Mouse (Mus musculus): ENCODE measurements around the gene Ccer2.

Gene Ccer2

DNA sequence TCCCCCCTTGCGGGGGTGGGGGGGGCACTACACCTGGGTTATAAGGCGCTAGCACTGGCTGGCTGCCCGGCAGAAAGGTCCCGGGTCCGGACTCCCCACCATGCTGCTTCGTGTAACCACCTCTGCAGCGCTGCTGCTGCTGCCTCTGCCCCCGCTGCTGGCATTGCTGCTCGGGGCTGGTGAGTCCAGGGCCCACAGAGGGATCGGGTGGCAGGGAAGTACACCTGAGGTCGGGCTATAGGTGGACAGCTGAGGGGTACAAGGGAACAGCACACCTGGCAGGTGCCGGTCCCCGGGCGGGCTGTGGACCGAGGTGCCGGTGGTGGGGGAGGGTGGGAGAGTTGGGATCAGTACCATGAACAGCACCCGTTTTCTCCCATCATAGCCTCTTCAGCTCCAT, at the start of gene Ccer2:
Gene Ccer2 (plus strand): TSS at position 96 of the 400 bp plus-strand sequence.
- DNase-seq (ENCODE audit: low read depth): no peak

DNA sequence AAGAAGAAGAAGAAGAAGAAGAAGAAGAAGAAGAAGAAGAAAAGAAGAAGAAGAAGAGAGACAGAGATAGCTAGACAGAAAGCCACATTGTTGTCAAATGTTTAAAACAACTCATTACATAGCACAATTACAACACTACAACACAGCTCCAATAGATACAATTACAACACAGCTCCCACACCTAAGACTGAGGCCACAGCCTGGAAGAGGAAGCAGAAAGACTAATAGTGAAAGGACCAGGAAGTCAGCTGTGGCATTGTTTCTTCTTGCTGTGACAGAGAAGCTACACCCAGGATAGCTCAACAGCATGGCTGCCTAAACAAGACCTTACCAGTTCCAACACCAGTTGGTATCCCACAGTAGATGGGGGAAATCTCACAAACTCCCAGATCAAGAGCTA, 46.5 kb upstream of the Ccer2 start:
- DNase-seq (ENCODE audit: low read depth): no peak

DNA sequence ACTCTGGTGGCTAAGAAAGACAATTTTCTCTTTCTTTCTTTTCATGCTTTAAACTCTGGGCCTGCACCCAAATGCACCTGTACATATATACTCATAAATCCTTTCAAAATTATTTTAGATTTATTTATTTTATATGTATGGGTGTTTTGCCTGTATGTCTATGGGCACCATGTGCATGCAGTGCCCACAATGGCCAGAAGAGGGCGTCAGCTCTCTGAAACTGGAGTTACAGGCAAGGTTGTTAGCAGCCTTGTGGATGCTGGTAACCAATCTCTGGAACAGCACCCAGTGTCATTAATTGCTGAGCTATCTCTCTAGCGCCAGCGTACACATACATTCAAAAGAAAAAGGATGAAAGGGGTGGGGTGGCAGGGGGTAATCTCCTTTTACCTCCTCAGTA, 45.0 kb upstream of the Ccer2 start:
- peak; percentile 26 for DNase-seq (ENCODE audit: low read depth)

DNA sequence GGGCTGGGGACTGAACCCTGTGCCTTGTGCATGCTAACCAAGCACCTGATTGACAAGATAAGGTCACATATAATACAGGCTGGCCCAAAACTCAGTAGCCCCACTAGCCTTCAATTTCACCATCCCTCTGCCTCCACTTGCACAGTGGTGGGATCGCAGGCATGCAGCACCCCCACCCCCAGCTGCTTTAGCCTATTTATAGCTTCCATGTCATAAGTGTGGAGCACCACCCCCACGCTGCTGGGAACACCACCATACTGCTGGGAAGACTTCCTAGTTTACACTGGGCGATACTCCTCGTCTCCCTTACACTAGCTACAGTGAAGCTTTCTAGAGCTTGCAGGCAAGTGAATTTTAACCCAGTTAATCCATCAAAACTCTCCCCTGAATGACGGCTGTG, 41.3 kb upstream of the Ccer2 start:
- peak; percentile 59 for DNase-seq (ENCODE audit: low read depth)

DNA sequence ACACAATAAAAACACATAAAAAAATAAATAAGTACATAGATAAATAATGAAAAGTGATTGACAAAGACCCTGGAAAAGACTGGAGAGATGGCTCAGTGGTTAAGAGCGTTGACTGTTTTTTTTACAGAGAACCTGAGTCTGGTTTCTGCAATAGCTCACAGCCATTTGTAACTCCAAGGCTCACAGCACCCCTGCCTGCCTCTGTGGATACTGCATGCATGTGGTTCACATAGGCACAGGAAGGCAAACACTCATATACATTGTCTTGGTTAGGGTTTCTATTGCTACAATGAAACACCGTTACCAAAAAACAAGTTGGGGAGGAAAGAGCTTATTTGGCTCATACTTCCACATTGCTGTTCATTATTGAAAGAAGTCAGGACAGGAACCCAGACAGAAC, 40.4 kb upstream of the Ccer2 start:
- peak; percentile 48 for DNase-seq (ENCODE audit: low read depth)

DNA sequence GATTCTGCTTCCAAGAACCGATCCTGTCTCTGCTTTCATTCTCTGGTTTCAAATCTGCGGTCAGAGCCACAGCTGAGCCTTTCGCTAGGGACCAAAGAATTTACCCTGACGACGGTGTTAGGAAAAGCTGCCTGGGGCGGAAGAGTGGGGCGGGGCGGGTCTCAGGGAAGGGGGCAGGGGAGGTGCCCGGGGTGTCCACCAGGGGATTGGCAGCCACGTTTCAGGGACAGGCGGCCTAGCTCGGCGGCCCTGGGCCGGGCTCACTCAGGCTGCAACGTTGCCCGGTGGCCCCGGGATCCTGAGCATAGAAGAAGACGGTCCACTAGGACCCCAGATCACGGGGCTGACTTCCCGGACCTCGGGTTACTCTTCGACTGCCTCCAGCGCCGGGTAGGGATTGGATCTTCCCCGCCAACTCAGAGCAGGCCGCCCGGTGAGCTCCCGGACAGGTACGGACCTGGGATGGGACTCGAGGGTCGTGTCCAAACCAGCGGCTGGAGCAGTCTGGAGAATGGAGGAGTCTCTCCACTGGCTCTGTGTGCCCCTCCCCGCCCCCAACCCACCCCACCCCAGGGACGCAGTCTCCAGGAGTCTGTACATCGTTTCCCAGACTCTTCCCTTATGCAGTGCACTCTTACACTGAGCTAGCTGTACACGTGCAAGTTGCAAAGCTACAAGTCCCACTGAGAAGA, 39.2 kb upstream of the Ccer2 start, which contains the start of gene Fbxo17:
Gene Fbxo17 (plus strand): TSS at position 215 of the 692 bp plus-strand sequence.
- DNase-seq (ENCODE audit: low read depth): peak; percentile 85

DNA sequence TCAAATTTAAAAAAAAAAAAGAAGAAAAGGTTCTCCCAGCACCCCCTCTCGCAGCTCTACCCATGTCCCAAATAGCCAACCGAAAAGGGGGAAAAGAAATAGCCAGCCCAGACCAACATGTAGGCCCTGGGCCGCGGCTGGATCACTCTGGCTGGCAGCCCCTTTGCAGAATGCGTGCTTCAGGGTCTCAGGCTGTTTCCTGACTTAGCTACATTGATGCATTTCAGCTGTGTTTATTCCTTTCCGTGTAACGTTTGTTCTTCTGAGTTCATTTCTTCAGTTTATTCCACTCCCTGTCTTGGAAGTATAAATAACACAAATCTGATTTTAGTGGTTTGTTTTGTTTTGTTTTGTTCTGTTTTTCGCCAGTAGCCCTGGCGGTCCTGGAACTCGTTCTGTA, 38.2 kb upstream of the Ccer2 start:
- no peak for DNase-seq (ENCODE audit: low read depth)

DNA sequence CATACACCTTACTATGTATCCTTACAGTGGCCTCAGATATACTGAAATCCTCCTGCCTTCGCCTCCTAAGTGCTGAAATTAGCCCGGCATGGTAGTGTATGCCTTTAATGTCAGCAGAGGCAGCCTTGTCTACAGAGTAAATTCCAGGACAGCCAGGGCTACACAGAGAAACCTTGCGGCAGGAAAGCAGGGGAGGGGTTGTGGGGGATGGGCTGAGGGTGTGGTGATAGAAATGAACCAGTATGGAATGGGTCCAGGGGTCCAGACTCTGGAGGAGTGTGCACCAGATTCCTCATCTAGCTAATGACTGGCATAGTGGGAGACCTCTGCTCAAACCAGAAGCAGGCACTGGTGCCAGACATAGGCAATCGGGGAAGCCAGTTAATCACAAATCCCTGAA, 36.8 kb upstream of the Ccer2 start:
- DNase-seq (ENCODE audit: low read depth): peak; percentile 11

DNA sequence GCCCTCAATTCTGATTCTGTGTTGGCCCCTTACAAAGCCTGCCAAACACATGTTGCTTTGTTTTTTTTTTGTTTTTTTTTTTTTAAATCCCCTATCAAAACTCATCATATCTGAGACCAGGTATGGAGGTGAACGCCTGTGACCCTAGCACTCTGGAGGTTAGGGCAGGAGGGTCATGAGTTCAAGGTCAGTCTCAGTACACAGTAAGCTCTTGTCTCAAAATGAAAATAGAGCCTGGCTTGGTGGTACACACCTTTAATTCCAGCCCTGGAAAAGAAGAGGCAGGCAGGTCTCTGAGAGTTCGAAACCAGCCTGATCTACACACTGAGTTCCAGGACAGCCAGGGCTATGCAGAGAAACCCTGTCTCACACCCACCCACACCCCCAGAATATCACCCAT, 36.3 kb upstream of the Ccer2 start:
- no peak for DNase-seq (ENCODE audit: low read depth)

DNA sequence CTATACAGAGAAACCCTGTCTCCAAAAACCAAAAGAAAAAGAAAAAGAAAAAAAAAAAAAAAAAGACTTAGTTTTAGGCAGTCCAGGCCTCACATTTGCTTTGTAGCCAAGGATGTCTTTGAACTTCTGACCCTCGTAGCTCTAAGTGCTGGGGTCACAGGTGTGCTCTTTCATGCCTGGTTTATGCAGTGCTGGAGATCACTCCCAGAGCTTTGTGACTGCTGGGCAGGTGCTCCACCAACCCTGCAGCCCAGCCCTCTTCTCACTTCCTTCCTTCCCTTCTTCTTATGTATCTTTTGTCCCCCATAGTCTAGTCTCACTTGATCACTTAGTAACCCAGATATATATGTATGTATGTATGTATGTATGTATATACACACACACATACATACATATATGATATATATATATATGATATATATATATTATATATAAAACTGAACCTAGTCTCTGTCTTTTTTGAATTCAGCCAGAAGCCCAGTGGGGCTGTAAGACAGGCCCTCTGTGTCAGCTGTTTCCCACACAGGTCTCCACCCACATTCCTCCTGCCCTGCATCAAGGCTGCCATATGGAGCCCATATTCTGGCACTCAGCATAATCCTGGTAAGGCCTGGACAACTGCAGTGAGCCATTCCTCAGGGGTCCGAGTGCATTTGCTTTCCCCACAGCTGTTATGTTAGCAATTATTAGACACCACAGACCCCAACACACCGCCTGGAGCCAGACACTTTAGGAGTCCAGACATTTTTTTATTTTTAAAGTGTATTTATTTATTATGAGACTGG, 35.0 kb upstream of the Ccer2 start:
- DNase-seq (ENCODE audit: low read depth): peak; percentile 51

DNA sequence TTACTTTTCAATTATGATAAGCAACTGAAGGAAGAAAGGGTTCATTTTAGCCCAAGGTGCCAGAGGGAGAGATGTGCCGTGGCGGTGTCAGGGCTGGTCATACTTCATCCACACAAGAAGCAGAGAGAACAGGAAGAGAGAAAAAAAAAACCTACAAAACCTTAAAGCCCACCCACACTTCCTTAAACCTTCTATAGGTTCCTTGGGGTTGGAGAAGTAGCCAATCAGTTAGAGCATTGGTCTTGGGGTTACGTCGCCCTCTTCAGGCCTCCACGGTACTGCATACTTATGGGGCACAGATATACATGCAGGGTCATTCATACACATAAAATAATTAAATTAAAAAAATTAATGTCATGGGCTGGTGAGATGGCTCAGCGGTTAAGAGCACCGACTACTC, 33.9 kb upstream of the Ccer2 start:
- peak; percentile 15 for DNase-seq (ENCODE audit: low read depth)

DNA sequence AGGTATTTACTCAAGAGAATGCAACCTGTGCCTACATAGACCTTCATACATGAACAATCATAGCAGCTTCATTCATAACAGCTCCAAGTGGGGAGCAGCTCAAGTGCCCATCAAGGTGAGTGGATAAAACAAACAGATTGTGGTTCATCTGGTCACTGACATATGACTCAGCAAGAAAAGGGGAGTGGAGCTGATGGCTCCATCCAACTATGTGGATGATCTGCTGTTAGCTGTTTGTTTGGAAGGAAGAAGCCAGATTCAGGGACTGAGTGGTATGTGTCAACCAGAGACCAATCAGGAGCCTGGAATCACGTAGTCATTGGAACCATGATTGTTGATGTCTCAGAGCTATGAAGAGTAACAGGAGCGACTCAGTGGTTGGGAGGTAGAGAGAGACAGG, 31.4 kb upstream of the Ccer2 start:
- no peak for DNase-seq (ENCODE audit: low read depth)

DNA sequence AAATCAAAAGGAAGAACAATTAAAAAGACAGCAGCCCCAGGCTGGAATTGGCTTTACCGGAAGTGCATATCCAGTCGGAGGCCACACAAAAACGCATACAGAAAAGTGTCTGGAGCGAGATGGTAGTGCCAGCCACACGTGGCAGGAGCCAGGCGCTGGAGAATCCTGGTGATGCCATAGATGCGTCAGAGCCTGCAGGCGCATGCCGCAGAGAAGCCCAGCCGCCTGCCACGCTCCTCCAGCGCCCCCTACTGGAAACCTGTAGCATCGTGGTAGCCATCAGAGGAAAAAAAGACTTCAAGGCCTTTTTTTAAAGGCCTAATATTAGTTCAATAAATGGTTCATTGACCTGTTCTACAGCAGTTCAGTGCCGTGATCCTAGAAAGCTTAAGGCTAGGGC, 29.4 kb upstream of the Ccer2 start:
- peak; percentile 90 for DNase-seq (ENCODE audit: low read depth)

DNA sequence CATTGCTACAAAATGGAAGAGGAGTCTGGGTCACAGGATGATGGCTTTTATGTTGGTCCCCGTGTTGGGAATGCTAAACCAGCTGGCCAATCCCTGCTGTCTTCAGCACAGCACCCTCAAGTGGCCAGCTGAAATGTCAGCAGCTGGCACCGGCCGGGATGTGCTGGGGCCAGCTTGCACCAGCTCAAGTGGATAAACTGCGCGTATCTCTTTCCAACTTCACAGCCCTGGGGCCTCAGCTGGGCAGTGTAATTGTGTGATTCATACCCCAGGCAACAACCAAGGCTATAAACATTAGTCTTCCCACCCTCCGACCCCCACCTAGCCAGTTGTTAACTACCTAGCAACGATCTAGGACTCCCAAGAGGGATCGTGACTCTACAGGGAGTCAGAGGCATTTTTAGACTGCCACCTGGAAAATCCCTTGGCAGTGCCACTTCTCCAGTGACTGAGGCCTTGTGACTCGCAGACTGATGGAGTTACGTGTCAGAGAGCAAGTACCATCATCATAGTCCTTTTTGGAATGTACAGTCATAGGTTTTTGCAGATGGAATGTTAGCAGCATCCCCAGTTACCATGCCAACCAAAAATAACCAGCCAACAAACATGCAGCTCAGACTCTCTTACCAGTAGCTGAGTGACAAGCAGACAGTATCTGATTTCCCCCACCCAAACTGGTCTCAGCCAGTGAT, 28.2 kb upstream of the Ccer2 start:
- peak; percentile 83 for DNase-seq (ENCODE audit: low read depth)

DNA sequence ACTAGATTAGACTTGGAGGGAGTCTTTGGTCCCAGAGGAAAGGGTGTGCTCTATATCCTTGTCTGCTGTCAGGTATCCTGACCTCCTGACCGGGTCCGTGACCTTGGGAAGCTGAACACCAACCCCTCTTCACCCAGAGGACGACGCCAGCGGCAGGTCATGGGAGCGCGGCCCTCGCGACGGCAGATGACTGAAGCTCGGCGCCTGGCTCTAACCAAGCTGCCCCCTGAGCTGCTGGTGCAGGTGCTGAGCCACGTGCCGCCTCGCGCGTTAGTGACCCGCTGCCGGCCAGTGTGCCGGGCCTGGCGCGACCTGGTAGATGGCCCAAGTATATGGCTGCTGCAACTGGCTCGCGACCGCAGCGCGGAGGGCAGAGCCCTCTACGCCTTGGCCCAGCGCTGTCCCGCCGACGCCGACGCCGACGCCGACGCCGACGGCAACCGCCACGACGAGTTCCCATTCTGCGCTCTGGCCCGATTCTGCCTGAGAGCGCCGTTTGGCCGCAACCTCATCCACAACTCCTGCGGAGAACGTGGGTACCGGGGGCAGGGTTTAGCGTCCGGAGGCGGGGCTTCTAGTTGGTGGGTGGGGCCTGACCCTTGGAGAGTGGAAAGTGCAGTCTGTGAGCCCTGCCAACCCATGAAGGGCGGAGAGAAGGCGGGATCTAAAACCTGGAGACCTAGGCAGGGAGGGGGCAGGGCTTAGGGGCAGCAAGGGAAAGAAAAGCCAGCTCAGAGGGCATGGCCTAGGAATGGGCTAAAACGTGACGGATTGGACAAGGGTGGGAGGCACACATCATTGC, 23.4 kb upstream of the Ccer2 start:
- DNase-seq (ENCODE audit: low read depth): no peak

DNA sequence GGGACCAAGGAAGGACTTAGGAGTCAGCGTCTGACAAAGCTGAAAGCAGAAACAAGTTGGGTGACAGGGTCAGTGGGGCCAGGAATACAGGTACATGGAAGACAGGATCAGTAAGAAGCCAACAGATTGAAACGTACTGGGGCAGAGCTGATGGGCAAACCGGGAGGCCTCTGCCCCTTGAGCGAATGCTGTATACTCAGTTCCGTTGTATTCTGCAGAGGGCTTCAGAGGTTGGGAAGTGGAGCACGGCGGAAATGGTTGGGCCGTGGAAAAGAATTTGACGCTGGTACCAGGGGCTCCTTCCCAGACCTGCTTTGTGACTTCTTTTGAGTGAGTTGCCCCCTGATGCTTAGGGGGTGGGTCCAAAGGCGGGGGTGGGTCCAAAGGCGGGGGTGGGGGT, 22.8 kb upstream of the Ccer2 start:
- no peak for DNase-seq (ENCODE audit: low read depth)

DNA sequence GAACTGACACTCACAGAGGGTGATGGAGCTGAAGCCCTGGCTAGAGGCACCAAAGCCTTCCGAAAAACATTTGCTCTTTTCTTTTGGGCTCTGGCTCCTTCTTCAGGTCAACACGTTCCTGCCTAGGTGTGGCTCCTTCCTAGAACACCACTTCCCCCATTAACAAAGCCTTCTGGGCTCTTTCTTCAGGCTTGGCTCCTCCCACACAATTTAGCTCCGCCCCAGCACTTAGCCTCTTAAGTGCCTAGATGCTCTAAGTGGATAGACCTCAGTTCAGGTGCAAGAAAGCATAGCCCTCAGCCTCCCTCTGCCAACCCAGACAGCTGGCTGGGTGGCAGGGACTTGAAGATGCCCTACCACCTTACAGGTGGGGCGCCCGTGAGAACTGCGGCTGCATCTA, 20.3 kb upstream of the Ccer2 start:
- DNase-seq (ENCODE audit: low read depth): no peak

DNA sequence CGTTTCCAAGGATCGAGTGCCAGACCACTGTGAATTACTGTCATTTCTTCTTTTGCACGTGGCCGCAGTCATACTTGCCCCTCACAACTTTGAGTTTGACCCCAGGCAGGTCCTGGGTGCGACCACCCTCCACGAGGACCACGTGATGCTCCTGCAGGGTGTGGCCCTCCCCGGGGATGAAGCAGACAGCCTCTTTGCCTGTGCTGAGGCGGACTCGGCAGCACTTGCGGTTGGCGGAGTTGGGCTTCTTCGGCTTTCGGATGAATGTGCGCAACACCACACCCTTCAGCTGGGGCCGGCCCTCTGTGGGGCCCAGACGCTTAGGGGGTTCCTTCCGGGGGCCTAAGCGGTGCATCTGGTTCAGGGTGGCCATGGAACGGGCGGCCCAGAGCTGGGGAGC, 16.1 kb upstream of the Ccer2 start:
- DNase-seq (ENCODE audit: low read depth): no peak

DNA sequence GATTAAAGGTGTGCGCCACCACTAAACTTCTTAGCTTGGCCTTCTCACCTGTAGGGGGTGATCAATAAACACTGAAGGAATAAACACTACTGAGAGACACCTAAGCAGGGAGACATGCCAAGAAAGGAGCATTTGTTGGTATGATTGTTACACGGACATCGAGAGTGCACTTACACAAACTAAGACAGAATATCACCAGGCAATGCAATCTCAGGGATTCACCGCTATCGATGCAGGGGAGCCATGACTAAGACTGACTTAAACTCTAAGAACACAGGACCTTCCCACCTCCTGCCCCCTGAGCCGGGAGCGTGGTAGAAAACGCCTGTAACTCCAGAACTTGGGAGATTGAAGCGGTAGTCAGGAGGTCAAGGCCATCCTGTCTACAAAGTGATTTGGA, 15.0 kb upstream of the Ccer2 start:
- DNase-seq (ENCODE audit: low read depth): peak; percentile 39

DNA sequence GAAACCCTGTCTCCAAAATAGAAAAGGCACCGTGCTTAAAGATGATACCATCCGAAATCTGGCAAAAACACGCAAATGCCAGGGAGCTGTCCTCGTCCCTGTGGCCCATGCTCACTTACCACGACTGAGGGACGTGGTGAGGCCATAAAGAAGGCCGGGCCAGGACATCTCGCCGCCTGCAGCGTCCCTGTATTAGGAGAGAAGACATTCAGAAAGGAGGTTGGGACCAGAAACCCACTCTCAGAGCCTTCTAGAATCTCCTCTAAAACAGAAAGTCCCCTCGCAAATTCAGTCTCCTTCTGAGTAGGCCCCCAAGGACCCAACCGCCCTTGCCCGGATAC, 14.6 kb upstream of the Ccer2 start:
- no peak for DNase-seq (ENCODE audit: low read depth)

DNA sequence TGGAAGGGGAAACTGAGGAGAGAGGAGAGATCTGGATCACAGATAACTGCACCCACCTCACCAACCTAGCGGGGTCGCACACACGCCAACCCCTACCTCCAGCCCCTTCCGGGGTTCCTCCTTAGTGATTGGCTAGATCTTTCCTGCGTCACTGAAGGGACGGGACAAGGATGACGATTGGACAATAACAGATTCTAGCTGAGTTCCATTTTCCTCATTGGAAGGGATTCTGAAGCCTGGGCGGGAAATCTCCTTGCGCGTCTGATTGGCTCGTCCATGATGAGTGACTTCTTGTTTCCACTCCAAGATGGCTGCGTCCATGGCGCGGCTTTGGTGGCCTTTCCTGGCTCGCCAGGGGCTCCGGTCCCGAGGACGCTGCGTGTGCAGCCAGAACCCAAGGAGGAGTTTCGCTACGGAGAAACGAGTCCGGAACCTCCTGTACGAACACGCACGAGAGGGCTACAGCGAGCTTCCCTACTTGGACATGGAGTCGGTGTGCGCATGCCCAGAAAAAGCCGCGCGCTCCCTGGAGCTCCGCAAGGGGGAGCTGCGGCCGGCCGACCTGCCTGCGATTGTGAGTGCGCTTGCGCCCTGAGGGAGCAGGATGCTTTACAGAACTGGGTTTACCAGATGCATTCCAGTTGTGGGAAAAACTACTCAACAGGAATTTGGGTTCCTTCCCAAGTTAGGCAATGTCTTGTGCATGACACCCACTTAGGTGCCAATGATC, 14.1 kb upstream of the Ccer2 start, which contains the start of the genes Mrps12 and Sars2:
Gene Mrps12 (minus strand): TSS at position 112 of the 730 bp plus-strand sequence.
Gene Sars2 (plus strand): TSS at position 284 of the 730 bp plus-strand sequence.
- DNase-seq (ENCODE audit: low read depth): peak; percentile 97
